Mouse (Mus musculus) cerebellum, adult (tissue): ENCODE results near the gene Slc4a1ap.
"Not testable (repeated sequence)": the region's sequence is repeated elsewhere in the genome, so short reads cannot be mapped to it uniquely, and the experiment has no call there.

ENCODE experiments used
- ATAC-seq: cut with Nextera tagmentation; 2 replicates; pipeline ENCODE4 v1.9.2; 2017; ENCODE audit warnings: mild to moderate bottlenecking, moderate library complexity, mixed read lengths; ENCODE audit not compliant: insufficient number of reproducible peaks, low FRiP score, low TSS enrichment

The Slc4a1ap gene

GRCm38 (mm10) chr5:31526354-31527116, at the start of gene Slc4a1ap:
Gene Slc4a1ap, plus strand, starts transcription at chr5:31526995.
- peak; percentile 92 for ATAC-seq

- ATAC-seq, result no peak
Measured at GRCm38 (mm10) chr5:31480536-31480935, 46.3 kb upstream of the Slc4a1ap start.

GRCm38 (mm10) chr5:31485440-31485839, 41.4 kb upstream of the Slc4a1ap start, which contains the start of gene 4930548H24Rik:
Gene 4930548H24Rik, plus strand, starts transcription at chr5:31485740.
- no peak for ATAC-seq

DNA sequence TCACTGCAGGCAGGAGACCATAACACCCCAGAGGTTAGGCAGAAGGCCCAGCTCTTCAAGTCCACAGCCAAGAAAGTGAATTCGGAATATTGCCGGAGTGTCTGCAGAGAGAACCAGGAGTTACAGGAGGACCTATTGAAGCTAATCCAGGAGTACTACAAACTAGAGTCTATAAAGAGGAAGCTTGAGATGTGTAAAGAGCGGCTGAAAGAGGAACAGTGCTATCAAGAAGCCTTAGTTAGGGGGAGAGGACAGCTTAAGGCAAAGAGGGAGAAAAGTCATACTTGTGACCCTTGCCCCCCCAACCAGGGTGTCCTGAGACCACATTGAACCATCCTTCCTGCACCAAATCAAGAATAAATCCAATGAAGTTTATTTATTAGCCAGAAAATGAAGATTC, 38.9 kb upstream of the Slc4a1ap start:
- ATAC-seq, result no peak

DNA sequence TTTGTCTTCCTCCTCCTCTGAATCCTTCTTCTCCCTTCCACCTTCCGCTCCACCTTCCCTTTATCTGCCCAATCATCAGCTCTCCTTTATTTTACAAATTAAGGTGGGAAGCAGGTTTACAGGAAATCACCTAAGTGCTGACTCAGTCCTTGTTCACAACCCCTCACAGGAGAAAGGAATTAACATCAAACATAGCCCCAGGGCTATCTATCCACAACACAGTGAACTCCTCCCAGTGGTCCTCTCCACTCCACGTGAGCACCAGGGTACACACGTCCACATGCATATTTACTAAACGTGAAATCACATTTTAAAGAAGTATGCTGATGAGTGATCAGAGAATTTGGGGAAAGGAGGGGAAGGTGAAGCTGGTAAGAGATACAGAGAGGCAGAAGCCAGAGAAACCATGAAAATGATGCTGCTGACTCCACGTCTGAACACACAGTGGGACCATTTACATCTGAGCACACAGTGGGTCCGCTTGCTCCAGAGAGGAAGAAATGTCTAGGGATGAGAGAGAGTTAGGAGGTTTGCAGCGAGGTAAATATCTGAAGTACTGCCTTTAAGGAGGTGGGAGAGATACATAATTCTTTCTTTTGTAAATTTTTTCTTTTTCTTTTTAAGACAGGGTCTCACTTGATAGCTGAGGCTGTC, 37.6 kb upstream of the Slc4a1ap start:
- ATAC-seq, result no peak

GRCm38 (mm10) chr5:31492031-31492430, 34.8 kb upstream of the Slc4a1ap start:
- no peak for ATAC-seq

GRCm38 (mm10) chr5:31494513-31495297, 32.1 kb upstream of the Slc4a1ap start, which contains the start of gene Gpn1:
Gene Gpn1, plus strand, starts transcription at chr5:31494741.
- peak; percentile 100 for ATAC-seq

DNA sequence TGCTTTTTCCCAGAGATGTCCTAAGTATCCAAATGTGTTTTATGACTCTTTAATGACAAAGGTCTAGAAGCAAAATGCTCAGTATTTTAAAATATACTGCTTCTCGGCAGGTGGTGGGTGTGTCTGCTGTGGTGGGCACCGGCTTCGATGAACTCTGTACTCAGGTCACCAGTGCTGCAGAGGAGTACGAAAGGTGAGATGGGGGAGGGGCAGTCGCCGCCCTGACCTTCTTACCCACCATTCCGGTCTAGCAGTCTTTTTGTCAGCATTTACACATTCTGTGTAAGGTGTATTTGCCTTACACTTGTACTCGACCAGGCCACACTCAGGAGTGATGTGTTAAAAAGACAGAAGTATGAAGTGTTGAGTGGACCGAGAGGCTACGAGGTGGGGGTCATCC, 22.0 kb upstream of the Slc4a1ap start:
- ATAC-seq, result no peak

DNA sequence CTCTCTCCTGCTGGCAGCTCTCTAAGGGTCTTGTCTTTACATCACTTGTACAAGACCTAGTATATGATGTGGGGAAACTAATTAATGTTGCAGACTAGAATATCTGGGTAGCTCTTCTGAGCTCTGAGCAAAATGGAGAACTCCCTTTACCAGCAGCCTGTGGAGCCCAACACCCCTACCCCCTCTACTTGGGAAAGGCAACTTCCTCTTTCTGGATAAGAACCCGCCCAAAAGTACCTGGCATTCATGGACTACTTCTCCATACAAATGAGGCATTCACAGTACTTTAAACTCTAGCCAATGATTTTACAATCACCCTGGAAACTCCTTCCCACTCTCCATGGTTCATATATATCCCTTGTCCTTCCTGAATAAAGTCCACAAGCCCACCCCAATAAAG, 14.3 kb upstream of the Slc4a1ap start:
- no peak for ATAC-seq

GRCm38 (mm10) chr5:31520556-31520955, 6.2 kb upstream of the Slc4a1ap start:
- ATAC-seq, result no peak

DNA sequence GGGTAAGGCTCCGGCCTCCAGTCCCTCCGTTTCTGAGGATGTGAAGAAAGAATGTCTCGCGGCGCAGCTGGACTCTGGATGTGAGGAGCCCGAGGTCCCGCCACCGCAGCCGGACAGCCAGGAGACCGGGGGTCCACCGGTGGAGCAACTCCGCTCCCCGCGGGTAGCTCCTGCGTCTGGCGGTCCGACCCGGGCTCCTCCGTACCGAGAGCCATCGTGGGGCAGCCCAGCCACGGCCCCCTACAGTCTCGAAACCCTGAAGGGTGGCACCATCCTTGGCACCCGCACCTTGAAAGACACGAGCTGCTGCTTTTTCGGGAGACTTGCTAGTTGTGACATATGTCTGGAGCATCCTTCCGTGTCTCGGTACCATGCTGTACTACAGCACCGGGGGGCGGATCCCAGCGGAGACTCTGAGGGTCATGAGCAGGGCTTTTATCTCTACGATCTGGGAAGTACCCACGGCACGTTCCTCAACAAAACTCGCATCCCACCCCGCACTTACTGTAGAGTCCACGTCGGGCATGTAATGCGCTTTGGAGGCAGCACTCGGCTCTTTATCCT, 404 bp downstream of the Slc4a1ap start:
- ATAC-seq, result no peak

DNA sequence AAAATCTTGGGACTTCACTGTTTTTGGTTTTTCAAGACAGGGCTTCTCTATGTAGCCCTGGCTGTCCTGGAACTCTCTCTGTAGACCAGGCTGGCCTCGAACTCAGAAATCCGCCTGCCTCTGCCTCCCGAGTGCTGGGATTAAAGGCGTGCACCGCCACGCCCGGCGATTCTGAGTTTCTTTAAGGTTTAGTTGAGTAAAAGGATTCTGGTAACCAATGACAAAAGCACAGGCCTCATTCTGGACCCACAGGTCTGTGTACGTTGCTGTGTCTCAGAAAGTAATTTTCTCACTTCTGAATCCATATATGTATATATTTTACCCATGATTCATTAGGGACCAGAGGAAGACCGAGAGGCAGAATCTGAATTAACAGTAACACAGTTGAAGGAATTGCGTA, 912 bp downstream of the Slc4a1ap start, which contains the start of gene Supt7l:
TSS of gene Supt7l (minus strand) at position 101 of the 400 bp plus-strand sequence.
- not testable (repeated sequence) for ATAC-seq

DNA sequence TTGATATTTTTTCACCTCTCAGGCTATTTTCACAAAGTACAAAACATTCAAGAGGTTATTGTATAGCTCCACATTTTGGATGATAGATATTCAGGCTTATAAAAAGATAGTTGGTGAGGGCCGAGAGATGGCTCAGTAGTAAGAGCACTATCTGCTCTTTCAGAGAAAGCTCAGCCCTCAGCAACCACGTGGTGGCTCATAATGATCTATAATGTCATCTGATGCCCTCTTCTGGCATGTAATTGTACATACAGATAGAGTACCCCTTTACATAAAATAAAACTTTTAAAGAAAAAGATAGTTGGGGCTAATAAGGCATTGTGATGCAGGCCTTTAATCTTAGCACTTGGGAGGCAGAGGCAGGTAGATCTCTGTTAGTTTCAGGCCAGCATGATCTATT, 1.8 kb downstream of the Slc4a1ap start:
- no peak for ATAC-seq

GRCm38 (mm10) chr5:31535228-31535627, 8.4 kb downstream of the Slc4a1ap start:
- no peak for ATAC-seq

DNA sequence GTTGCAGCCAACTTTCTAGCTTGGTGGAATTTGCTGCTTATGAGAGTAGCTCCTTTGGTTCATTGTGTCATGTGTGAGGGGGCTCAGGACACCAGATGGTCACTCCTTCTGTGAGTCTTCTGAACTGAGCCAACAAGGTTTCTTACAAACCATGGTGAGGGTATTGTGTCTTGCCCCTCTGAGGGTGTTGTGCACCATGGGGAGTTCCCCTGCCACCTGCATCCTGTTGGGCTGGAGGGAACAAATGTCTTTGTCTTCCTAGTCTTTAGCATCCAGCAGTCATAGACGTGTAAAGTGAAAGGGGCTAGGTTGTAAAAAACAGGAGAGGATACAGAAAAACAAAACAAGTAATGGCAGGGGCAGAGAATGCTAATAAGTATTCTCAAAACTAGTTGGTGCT, 32.6 kb downstream of the Slc4a1ap start:
- ATAC-seq, result no peak

GRCm38 (mm10) chr5:31560352-31560751, 33.6 kb downstream of the Slc4a1ap start:
- ATAC-seq, result no peak

DNA sequence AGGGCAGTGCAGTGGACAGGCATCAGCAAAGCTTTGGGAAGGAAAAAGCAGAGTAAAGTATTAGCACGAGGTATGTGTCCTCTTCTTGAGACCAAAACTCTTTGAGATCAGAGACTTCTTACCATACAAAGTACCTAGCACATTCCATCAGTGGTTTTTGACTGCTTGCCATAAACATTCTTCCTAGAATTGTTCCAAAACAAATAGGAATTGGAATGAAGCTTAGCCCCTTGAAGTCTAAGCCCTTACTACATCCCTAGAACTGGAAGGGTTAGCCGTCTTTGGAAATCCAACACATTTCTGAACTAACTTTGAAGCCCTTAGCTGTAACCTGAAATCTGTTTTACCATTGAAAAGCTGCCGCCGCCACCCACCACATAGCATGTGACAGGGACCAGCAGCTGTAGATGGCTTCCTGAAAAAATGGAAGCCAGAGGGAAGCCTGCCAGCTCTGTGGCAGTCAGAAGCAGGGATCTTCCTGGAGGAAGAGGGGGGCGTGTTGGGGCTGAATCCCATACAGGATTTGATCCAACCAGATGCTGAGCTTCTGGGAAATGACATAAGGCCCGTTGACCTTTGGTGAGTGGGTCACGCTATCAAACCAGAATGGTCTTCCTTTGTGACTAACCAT, 35.4 kb downstream of the Slc4a1ap start:
- ATAC-seq, result no peak

- no peak for ATAC-seq
Measured at GRCm38 (mm10) chr5:31563496-31563895, 36.7 kb downstream of the Slc4a1ap start.

DNA sequence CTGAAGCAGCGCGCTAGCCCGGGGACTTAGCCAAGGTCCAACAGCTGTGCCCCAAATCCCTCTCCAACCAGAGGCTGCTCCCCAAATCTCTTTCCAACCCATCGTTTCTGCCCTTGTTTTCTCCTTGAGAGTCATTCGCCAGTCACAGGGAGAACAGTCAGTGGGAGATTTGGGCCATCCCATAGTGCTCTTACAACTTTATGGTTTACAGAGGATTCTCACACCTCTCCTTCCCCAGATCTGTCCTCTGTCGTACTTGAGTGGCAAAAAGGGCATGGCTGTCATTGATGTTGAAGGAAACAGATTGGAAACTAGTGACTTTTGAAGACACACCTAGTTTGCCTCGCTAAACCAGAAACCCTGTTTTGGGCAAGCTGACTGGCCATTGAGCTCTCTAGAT, 37.1 kb downstream of the Slc4a1ap start:
- no peak; the same call in 1 of the 2 replicates for ATAC-seq

GRCm38 (mm10) chr5:31564976-31565375, 38.2 kb downstream of the Slc4a1ap start:
- no peak for ATAC-seq
